Mouse (Mus musculus) hindbrain, embryonic 12.5 days (tissue): ENCODE data around the gene Mrps18b. TPM values are rescaled to one million over a fixed set of nuclear protein-coding genes. Genes with fewer than 3 reads are reported as not detected.

Experiments
- ATAC-seq: fragments of 200-750 bp; cut with Nextera tagmentation; 2 replicates; pipeline ENCODE4 v1.8.0; 2017; ENCODE audit warnings: moderate TSS enrichment; ENCODE audit not compliant: low FRiP score
- H3K27ac ChIP-seq: fragments of 300-500 bp; sonication (generic); 2 replicates; pipeline ENCODE4 v1.5.1; 2016; ENCODE audit warnings: mild to moderate bottlenecking
- H3K27me3 ChIP-seq: fragments of 300-500 bp; sonication (generic); 2 replicates; pipeline ENCODE4 v1.6.1; 2016; ENCODE audit warnings: mild to moderate bottlenecking
- H3K36me3 ChIP-seq: fragments of 300-500 bp; sonication (generic); 2 replicates; pipeline ENCODE4 v1.6.1; 2016; ENCODE audit warnings: mild to moderate bottlenecking
- H3K4me1 ChIP-seq: fragments of 300-500 bp; sonication (generic); 2 replicates; pipeline ENCODE4 v1.6.1; 2016
- H3K4me2 ChIP-seq: fragments of 300-500 bp; sonication (generic); replicated peaks from 2 replicates; pipeline ENCODE4 v1.6.1; 2016; ENCODE audit warnings: mild to moderate bottlenecking
- H3K4me3 ChIP-seq: fragments of 300-500 bp; sonication (generic); 2 replicates; pipeline ENCODE4 v1.5.1; 2016; ENCODE audit warnings: mild to moderate bottlenecking
- H3K9ac ChIP-seq: fragments of 300-500 bp; sonication (generic); 2 replicates; pipeline ENCODE4 v1.6.1; 2016; ENCODE audit warnings: mild to moderate bottlenecking, moderate library complexity
- H3K9me3 ChIP-seq: fragments of 300-500 bp; sonication (generic); replicated peaks from 2 replicates; pipeline ENCODE4 v1.6.1; 2016; ENCODE audit warnings: mild to moderate bottlenecking
- WGBS: fragments of 180-500 bp; shearing (Covaris S2); methylation state at CpG from one replicate; pipeline ENCODE4 v1.1.7; 2016; 5-methylcytosine and 5-hydroxymethylcytosine counted together
- microRNA counts: library from miRNA; unstranded; fragments of <30 nt; microRNA quantifications from one replicate; lab custom pipeline; 2017
- microRNA-seq: library from miRNA; unstranded; fragments of <30 nt; microRNA quantifications from one replicate; pipeline ENCODE4, GENCODE M21; 2017
- polyA plus RNA-seq: library from polyadenylated mRNA; unstranded; fragments of >200 nt; fragmentation: Nextera tagmentation; extraction: Ambion mirVana; gene quantifications from 2 replicates; pipeline ENCODE4 v1.2.1, GENCODE M21; 2016

Mrps18b gene
- polyA plus RNA-seq, 1 experiment from 2014 or later = 51.1 TPM

DNA sequence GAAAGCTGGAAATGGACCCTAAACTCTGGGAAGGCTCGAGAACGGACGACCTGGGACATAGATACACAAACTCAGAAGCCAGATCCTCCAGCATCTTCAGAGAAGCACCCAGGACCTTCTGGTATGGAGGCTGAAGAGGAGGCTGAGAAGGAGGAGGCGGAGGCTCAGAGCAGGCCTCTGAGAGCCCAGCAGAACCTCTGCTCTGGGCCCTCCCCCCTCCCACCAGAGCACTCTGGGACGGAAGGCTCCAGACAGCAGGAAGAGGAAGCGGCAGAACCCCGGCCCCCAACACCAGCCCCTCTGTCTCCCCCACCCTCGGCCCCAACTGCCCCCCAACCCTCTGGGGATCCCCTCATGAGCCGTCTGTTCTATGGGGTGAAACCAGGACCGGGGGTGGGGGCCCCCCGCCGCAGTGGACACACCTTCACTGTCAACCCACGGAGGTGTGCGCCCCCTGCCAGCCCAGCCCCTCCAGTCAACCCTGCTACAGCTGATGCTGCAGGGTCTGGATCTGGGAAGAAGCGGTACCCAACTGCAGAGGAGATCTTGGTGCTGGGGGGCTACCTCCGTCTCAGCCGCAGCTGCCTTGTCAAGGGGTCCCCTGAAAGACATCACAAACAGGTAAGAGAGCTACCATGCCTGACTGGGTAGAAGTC is 47.9 kb downstream of the Mrps18b start:
- Histone ChIP-seq H3K9ac (peak overlapping the region; percentile 85), H3K4me3 (peak overlapping the region; percentile 75), H3K4me2 (peak overlapping the region; percentile 99), H3K9me3 (peaks cover 6% of the 10 kb centered on the region; the same call in 1 of the 2 replicates), H3K27ac (peak overlapping the region; percentile 60), H3K4me1 (peaks cover 65% of the 10 kb centered on the region), H3K27me3 (no peaks in the 10 kb centered on the region), H3K36me3 (peaks cover 14% of the 10 kb centered on the region)
- ATAC-seq = no peak
- 31% methylated on average over 17 of the region's 17 CpGs for WGBS

DNA sequence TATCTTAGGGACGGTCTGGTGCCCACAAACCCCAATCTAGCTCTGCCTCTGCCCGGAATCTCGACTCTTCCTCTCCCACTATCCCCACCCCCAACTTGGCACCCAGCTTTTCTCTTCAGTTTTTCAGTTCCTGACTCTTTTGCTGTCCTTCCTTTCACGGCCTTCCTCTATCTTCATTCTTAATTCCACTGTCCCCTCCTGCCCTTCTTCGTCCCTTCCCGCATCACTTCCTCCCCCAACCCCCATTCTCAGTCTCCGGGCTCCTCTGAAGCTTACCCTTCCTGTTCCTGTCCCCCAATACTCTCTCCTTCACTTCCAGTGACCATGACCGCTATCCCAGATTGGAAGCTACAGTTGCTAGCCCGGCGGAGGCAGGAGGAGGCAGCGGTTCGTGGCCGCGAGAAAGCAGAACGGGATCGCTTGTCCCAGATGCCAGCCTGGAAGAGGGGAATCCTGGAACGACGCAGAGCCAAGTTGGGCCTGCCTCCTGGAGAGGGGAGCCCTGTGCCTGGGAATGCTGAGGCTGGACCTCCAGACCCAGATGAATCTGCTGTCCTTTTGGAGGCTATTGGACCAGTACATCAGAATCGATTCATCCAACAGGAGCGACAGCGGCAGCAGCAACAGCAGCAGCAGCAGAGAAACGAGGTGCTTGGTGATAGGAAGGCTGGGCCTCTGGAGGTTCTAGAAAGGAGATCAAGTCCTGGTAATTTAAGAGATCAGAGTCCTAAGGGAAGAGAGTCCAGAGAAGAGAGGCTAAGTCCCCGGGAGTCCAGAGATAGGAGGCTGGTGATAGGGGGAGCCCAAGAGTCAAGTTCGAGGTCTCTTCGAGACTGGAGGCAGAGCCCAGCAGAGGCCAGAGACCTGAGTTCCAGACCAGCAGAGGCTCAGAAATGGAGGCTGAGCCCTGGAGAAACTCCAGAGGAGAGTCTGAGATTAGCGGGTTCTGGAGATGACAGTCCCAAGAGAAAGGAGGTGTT is 49.0 kb downstream of the Mrps18b start:
- WGBS = 10% methylated on average over 26 of the region's 26 CpGs
- Histone ChIP-seq H3K27ac (peak overlapping the region; percentile 94), H3K9ac (peak overlapping the region; percentile 85), H3K27me3 (no peaks in the 10 kb centered on the region), H3K4me1 (peaks cover 55% of the 10 kb centered on the region), H3K36me3 (peaks cover 14% of the 10 kb centered on the region), H3K4me3 (peak overlapping the region; percentile 75), H3K4me2 (peak overlapping the region; percentile 99), H3K9me3 (peaks cover 6% of the 10 kb centered on the region; the same call in 1 of the 2 replicates)
- no peak for ATAC-seq

DNA sequence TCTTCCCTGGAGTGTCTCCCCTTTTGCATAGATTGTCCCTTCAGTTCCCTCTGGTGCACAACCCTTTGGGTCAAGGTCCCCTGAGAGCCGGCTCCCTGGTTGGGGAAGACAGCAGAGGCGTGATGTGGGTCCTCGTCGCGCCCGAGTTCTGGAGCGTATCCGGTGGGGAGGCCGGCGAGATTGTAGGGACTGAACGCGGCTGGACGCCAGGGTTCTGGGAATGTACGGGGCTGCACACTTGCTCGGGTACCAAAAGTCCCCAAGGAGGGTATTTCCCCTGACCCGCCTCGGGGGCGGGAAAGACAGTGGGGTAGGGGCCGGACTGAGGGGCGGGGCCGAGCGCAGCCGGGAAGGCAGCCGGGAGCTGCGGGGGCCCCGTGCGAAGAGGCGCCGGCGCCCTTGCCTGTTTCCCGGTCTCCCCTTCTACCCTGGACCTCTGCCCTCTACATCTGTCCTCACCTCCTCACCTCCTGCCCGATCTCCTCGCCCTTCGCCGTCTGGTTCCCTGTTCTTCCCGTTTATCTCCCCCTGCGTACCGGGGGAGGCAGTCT is 49.8 kb downstream of the Mrps18b start:
- H3K4me1 ChIP-seq = peaks cover 55% of the 10 kb centered on the region

DNA sequence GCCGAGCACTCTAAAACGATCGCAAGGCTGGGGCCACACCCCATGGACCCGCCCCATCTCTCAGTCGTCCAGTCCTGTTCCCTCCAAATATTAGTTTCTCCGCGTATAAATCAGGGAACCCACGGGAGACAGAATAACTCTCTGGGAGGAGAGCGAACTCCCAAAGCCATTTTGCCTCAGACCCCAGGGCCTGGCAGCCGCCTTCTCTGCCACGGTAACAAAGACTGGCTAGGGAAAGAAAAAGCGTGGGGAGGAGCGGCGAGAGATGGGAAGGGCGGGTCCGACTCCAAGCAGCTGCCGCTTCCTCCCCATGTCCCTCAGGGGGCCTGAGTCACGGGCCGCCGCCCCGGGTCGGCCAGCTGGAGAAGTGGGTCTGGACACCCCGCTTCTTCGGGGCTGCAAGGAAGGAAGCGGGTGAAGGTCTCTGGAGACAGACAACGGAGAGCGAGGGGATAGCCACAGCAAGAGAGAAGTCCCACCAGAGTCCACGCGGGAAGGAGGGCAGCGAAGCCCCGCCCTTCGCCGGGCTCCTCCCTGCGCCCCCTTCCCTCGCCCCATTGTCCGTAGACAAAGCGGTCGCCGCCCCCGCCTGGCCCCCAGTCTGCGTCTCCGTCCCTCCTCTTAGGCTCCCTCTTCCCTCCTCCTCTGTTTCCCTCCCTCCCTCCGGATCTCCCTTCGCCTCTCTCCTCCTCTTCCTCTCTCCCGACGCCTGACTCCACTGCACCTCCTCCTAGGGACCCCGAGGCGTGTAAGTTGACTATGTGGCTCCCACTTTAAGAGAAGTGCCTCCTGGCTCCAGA is 50.5 kb downstream of the Mrps18b start, which contains the start of gene Ppp1r18:
Gene Ppp1r18, plus strand, starts transcription at position 113 of the 800 bp plus-strand sequence.
- Histone ChIP-seq H3K9me3 (no peaks in the 10 kb centered on the region), H3K4me2 (peak within 1 kb of the TSS; percentile 99), H3K36me3 (peaks cover 4% of the 10 kb centered on the region; the same call in 1 of the 2 replicates), H3K4me3 (peak within 1 kb of the TSS; percentile 75), H3K27me3 (no peaks in the 10 kb centered on the region), H3K27ac (peak within 1 kb of the TSS; percentile 94), H3K9ac (peak within 1 kb of the TSS; percentile 85), H3K4me1 (peaks cover 52% of the 10 kb centered on the region)
- under 1% methylated on average over 37 of the region's 48 CpGs for WGBS
- ATAC-seq = peak; percentile 68

More for the DNA sequence above, 49.8 kb downstream of the Mrps18b start:
- under 1% methylated on average over 38 of the region's 38 CpGs for WGBS
- peaks cover 11% of the 10 kb centered on the region for H3K36me3 ChIP-seq
- ATAC-seq = peak; percentile 47
- H3K27ac ChIP-seq = peak overlapping the region; percentile 94
- H3K9ac ChIP-seq = peak overlapping the region; percentile 85
- no peaks in the 10 kb centered on the region for H3K27me3 ChIP-seq
- peaks cover 5% of the 10 kb centered on the region; the same call in 1 of the 2 replicates for H3K9me3 ChIP-seq
- H3K4me3 ChIP-seq = peak overlapping the region; percentile 75
- H3K4me2 ChIP-seq = peak overlapping the region; percentile 99

DNA sequence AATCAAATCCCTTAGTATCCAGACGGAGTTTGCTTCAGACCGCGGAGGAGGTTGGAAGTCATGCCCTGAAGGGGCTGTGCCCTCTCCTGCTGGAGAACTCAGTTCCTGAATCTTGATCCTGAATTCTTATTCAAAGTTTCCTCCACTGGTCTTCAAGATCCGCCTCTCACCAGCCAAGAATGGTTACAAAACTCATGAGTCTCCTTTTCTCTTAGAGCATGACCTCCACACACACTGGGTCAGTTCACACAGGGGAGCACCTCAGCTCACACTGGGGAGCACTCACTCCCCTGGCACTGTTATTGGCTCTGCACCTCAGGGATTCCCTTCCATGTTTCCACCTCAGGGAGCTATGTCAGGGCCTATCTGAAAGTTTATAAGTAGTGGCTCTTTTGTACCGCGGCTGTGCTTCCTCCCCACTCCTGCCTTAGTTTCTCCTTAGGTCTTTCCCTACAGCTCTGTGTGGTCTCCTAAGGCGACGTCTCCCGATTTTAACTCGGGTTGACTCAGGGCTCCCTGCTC is 51.3 kb downstream of the Mrps18b start:
- Histone ChIP-seq H3K9ac (peak overlapping the region; percentile 85), H3K4me3 (peak overlapping the region; percentile 75), H3K36me3 (no peaks in the 10 kb centered on the region), H3K27me3 (no peaks in the 10 kb centered on the region), H3K4me1 (peaks cover 44% of the 10 kb centered on the region), H3K4me2 (peak overlapping the region; percentile 99), H3K9me3 (no peaks in the 10 kb centered on the region), H3K27ac (peak overlapping the region; percentile 94)
- no peak for ATAC-seq
- WGBS = 17% methylated on average over 10 of the region's 10 CpGs

DNA sequence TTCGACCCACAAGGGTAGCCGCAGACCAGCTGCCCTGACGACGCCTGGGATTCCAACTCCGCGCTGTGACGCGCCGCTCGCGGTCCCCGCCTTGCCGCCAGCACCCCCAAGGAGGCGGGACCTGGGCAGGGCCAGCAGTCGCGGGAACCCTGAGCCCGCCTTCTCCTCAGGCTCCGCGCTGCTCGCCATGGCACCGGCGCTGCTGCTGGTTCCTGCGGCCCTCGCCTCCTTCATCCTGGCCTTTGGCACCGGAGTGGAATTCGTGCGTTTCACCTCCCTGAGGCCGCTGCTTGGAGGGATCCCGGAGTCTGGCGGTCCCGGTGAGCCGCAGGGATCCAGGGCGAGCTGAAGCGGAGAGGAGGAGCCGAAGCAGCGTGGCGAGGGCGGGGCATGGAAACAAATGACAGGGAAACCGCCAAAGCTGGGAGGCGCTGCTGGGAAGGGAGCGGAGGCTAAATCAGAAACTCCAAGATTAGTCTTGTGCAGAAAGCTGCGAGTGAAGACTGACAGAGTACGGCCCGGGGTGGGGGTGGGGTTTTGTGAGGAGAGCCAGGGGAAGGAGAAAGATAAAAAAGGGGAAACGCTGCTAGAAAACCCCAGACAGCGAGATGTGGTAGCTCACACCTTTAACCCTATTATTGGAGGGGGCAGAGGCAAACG is 54.9 kb downstream of the Mrps18b start, which contains the start of gene Nrm:
Gene Nrm, plus strand, starts transcription at position 121 of the 660 bp plus-strand sequence.
- ATAC-seq = peak; percentile 90
- under 1% methylated on average over 47 of the region's 47 CpGs for WGBS
- Histone ChIP-seq H3K4me3 (peak within 1 kb of the TSS; percentile 65), H3K9me3 (no peaks in the 10 kb centered on the region), H3K9ac (peak within 1 kb of the TSS; percentile 65), H3K27ac (peak within 1 kb of the TSS; percentile 94), H3K27me3 (no peaks in the 10 kb centered on the region), H3K4me2 (peak within 1 kb of the TSS; percentile 55), H3K4me1 (peaks cover 15% of the 10 kb centered on the region), H3K36me3 (peaks cover 16% of the 10 kb centered on the region)

DNA sequence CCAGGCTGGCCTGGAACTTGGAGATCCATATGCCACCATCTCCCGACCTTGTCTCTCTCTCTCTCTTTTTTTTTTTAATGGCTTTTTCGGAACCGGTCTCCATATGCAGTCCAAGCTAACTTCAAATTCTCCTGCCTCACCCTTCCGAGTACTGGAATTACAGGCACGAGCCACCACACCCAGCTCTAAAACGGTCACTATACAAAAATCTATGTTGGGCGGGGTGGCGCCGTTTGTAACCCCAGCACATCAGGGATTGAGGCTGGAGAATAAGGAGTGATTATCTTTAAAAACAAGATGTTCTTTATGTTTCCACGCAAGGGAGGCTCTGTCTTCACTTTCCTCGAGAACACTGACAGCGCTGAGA is 55.4 kb downstream of the Mrps18b start:
- H3K36me3 ChIP-seq = peaks cover 17% of the 10 kb centered on the region
- no peaks in the 10 kb centered on the region for H3K9me3 ChIP-seq
- H3K27me3 ChIP-seq = no peaks in the 10 kb centered on the region
- H3K4me1 ChIP-seq = peaks cover 15% of the 10 kb centered on the region
- H3K4me2 ChIP-seq = peak overlapping the region; percentile 55
- peak overlapping the region; percentile 94 for H3K27ac ChIP-seq
- WGBS = 4% methylated on average over 12 of the region's 12 CpGs
- no peak for ATAC-seq
- peak overlapping the region; percentile 65 for H3K4me3 ChIP-seq
- H3K9ac ChIP-seq = peak overlapping the region; percentile 65

MicroRNAs encoded within 50 kb of the gene (microRNA counts, 519-probe panel; counts per million panel counts)
- 470 counts per million, percentile 58 among the panel's probes with 10 or more counts for microRNA mmu-miR-1894-3p (lab: Ali Mortazavi, UCI)
- 470 counts per million, percentile 58 among the panel's probes with 10 or more counts for microRNA mmu-miR-1894-5p (lab: Ali Mortazavi, UCI)
- microRNA mmu-miR-877 (lab: Ali Mortazavi, UCI) = 470 counts per million, percentile 58 among the panel's probes with 10 or more counts

Small RNA genes lying within 50 kb of the gene (microRNA-seq; reads per million reads assigned to microRNA genes)
- gene Gm28033 (1.6 reads per million), gene Mir1894 (not detected), gene Mir877 (187 reads per million, percentile 56 among the genes with 10 or more reads in this experiment)

Other genes starting within 250 kb of the Mrps18b start
- 16.5 and 16.9 TPM in 2 replicates for gene Vars2, start 248.8 kb downstream of the Mrps18b start, polyA plus RNA-seq
- gene Gtf2h4, start 242.7 kb downstream of the Mrps18b start, polyA plus RNA-seq = 34.7 and 37.7 TPM in 2 replicates
- 168 and 182 TPM in 2 replicates for gene Ddr1, start 211.8 kb downstream of the Mrps18b start, polyA plus RNA-seq
- 5.8 and 6.3 TPM in 2 replicates for gene Ier3, start 94.7 kb downstream of the Mrps18b start, polyA plus RNA-seq
- 50.9 and 60.3 TPM in 2 replicates for gene Flot1, start 93.2 kb downstream of the Mrps18b start, polyA plus RNA-seq
- 1,505 and 1,511 TPM in 2 replicates for gene Tubb5, start 78.1 kb downstream of the Mrps18b start, polyA plus RNA-seq
- 14.4 and 18.2 TPM in 2 replicates for gene Mdc1, start 74.9 kb downstream of the Mrps18b start, polyA plus RNA-seq
- gene Nrm, start 55.1 kb downstream of the Mrps18b start, polyA plus RNA-seq = 36.0 and 36.9 TPM in 2 replicates
- 31.5 and 32.3 TPM in 2 replicates for gene Ppp1r18, start 50.8 kb downstream of the Mrps18b start, polyA plus RNA-seq
- 45.2 and 46.0 TPM in 2 replicates for gene Dhx16, start 36.6 kb downstream of the Mrps18b start, polyA plus RNA-seq
- 25.7 and 28.7 TPM in 2 replicates for gene 2310061I04Rik, start 19.0 kb downstream of the Mrps18b start, polyA plus RNA-seq
- 294 and 303 TPM in 2 replicates for gene Atat1, start 6.3 kb downstream of the Mrps18b start, polyA plus RNA-seq
- 58.3 and 68.2 TPM in 2 replicates for gene Ppp1r10, start within 50 bp of the Mrps18b start, polyA plus RNA-seq
- 109 and 119 TPM in 2 replicates for gene Abcf1, start 53.4 kb upstream of the Mrps18b start, polyA plus RNA-seq
- gene Gnl1, start 63.5 kb upstream of the Mrps18b start, polyA plus RNA-seq = 54.9 and 57.7 TPM in 2 replicates
- gene Prr3, start 63.8 kb upstream of the Mrps18b start, polyA plus RNA-seq = 53.4 and 61.0 TPM in 2 replicates
- gene H2-T24, start 104.2 kb upstream of the Mrps18b start, polyA plus RNA-seq = 5.5 and 5.6 TPM in 2 replicates
- 4.5 and 5.1 TPM in 2 replicates for gene H2-T23, start 116.5 kb upstream of the Mrps18b start, polyA plus RNA-seq
- 7.8 and 9.2 TPM in 2 replicates for gene H2-T22, start 126.4 kb upstream of the Mrps18b start, polyA plus RNA-seq
- gene Gm6034, start 126.6 kb upstream of the Mrps18b start, polyA plus RNA-seq = not detected in 2 replicates
- not detected in 2 replicates for gene Gm11127, start 142.0 kb upstream of the Mrps18b start, polyA plus RNA-seq
- gene Gm19684, start 205.3 kb upstream of the Mrps18b start, polyA plus RNA-seq = not detected in 2 replicates
- gene Gm7030, start 213.0 kb upstream of the Mrps18b start, polyA plus RNA-seq = not detected in 2 replicates